Mouse (Mus musculus): Measurements from ENCODE around the gene Cacng4.

Gene Cacng4

DNA sequence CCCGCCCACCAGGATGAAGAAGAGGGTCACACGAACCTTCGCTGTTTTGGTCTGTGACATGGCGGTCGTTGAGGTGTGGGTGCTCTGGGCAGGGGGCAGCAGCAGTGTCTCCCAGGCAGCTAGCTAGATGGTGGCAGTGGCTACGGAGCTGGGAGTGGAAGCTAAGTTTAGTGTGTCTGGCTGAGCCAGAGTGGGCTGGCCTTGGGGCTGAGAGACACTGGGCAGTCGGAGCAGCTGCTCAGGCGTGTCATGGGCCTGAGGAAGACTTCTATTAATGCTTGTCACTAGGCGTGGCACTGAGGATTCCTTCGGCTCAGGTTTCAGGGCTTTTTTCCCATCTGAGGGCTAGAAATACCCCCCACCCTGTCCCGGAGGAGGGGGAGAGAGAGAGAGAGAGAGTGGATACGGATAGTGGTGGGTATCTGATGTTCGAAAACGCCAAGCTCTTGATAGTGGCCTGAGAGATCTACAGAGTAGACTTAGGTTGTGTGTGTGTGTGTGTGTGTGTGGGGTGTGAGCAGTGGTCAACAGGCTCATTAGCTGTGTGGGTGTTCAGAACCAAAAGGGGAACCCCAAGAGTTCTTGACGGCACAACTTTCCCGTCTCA, 77.9 kb downstream of the Cacng4 start, which contains the start of gene Cacng1:
Gene Cacng1, minus strand, starts transcription at position 191 of the 607 bp plus-strand sequence.
- no peak for DNase-seq (ENCODE audit: low read depth)

DNA sequence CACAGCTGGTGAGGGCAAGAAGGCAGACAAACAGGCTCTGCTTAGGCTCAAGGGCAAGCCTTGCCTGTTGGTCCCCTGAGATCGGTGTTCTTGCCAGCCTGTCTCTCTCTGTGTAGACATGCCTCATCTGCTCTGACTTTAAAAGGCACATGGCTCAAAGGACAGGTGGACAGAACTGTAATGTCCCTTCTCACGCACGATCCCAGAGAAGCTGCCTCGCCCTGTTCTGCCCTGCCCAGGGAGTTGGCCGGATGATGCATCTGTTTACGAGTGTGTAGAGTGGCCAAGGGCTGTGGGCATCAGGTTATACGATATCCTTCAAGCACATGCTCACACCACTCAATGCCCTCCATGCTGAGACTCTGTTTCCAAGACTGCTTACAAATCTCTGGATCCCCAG, 80.0 kb downstream of the Cacng4 start:
- no peak for DNase-seq (ENCODE audit: low read depth)

- DNase-seq (ENCODE audit: low read depth) = no peak
These were observed 84.0 kb downstream of the Cacng4 start for GRCm38 (mm10) chr11:107710379-107710778.

DNA sequence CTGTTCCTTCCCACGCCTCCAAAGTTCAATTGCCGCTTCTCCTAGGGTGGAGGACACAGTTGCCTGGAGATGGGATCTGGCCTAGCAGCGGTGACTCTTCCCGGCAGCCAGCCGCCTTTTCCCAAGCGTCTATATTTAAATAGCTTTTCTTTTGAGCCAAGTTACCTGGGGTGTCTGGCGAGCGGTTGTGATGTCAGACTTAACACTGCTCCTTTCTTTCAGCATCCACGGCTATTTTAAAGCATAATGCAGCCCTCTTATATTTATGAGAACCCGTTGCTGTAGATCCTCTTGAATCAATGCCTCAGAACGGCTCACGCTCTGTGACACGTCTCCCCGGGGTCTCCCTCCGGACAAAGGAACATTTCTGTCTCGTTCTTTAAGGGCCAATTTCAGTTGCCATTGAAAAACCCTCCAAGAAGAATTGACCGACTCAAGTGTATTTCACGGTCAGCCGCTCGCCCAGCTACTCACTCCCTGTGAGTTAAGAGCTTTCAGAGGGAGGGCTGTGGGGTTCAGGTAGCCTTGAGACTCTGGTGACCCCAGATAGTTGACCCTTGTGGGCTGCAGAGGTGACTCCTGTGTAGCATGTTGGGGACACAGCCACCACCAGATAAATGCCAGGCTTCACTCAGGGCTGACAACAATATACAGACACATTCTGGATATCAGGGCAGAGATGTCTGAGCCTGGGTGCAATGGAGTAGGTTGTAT, 86.3 kb downstream of the Cacng4 start:
- DNase-seq (ENCODE audit: low read depth) = no peak

DNA sequence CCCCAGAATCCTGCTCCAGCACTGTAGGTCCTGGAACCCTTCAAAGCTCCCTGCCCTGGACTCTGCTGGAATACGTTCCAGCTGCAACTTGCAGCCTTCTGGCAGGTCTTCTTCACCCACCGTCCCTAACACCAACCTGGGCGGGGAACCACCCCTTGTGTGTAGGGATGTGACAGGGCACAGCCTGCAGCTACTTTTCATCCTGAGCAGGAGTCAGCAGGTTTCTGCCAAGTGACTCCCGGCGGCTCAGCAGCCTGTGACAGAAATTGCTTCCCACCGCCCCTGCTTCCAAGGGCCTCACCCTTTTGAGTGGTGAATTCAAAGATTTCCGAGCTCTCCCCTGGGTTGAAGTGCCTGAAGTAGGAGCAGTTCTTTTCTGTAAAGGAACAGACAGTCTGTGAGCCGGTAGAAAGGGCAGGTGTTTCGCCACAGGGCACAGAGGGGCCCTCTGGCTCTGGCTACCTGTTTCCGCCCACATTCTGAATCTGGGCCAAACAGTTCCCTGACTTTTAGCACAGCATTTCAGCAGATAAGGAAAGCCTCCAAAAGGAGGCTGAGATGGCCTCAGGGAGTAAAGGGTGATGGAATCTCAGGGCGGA, 88.8 kb downstream of the Cacng4 start:
- DNase-seq (ENCODE audit: low read depth) = no peak

DNA sequence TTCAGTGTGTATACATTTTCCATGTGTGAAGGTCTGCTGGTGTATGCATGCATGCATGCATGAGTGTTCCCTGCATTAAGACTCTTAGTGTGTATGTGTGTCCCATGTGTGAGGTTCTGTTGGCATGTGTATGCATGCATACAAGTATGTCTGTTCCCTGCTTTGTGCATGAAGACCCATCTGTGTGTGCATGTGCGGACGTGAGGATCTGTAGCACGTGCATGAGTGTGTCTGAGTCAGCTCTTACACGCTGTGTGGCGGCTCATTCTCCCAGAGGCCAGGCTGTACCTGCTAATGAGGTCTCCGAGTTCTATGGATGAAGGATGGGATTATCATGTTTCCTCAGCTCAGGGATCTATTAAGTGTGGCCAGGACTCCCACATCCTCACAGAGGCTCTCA, 89.3 kb downstream of the Cacng4 start:
- DNase-seq (ENCODE audit: low read depth) = no peak

GRCm38 (mm10) chr11:107703272-107704134, 90.9 kb downstream of the Cacng4 start:
- no peak for DNase-seq (ENCODE audit: low read depth)

DNA sequence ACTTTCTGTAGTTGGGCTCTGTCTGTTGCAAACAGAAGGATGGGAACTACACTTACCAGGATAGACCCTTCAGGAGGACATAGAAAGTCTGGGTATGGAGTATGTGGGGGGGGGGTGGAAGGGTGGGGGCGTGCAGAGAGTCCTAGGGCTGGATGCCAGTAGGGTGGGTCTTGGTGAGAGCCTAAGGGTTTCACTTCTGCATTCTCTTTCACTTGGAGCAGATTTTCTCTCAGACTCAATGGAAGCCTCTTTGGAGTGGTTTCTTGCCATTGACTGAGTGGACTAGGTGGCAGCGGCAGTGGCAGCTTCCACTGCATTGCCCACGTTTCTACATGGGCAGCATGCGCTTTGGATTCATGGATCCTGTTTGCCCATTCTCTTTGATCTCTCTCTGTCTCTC, 94.4 kb downstream of the Cacng4 start:
- no peak for DNase-seq (ENCODE audit: low read depth)

DNA sequence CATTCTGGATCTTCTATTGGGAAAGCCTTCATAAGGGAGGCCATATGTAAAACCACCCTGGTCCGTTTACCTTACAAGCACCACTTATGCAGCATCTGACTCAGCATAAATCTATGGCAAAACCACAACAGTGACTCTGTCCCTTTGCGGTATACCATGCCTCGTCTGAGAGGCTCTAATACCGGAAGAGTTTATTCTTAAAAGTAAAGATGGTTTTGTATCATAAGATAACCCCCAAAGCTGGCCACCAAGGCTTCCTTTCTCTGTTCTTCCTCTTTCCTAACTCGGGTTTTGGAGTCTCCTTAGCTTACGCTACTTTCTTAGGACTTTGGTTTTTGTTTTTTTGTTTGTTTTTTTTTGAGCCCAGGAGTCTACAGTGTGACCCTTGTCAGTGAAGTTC, 101.0 kb downstream of the Cacng4 start:
- peak; percentile 58 for DNase-seq (ENCODE audit: low read depth)

- DNase-seq (ENCODE audit: low read depth) = no peak
These were observed 102.8 kb downstream of the Cacng4 start for GRCm38 (mm10) chr11:107691569-107691968.

DNA sequence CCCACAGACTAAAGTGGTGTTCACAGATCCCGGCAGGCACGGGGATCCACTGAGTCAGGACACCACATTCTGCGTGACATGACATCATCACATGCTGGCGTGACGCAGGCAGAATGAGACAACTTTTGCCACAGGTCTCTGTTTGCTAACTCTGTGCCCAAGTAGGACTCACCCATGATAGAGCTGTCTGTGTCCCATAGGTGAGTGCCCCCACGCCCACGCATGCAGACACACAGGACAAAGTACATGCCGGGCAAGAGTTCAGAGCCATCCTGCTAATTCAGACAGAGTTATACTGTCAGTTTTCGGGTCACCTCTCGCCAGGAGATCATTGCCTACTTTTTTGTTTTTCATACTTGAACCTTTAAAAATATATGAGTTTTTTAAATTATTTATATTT, 105.9 kb downstream of the Cacng4 start:
- no peak for DNase-seq (ENCODE audit: low read depth)

DNA sequence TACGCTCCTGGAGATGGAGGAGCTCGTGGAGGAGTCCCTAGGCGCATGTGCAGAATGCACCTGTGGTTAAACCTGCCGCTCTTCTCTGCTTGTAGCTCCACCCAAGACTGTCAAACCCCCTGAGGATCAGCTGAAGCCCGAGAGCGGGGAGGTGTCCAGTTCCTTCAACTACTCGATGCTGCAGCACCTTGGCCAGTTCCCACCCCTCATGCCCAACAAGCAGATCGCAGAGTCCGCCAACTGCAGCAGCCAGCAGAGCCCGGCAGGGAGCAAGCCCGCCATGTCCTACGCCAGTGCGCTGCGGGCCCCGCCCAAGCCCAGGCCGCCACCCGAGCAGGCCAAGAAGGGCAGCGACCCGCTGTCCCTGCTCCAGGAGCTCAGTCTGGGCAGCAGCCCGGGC, 108.1 kb downstream of the Cacng4 start:
- DNase-seq (ENCODE audit: low read depth) = no peak

DNA sequence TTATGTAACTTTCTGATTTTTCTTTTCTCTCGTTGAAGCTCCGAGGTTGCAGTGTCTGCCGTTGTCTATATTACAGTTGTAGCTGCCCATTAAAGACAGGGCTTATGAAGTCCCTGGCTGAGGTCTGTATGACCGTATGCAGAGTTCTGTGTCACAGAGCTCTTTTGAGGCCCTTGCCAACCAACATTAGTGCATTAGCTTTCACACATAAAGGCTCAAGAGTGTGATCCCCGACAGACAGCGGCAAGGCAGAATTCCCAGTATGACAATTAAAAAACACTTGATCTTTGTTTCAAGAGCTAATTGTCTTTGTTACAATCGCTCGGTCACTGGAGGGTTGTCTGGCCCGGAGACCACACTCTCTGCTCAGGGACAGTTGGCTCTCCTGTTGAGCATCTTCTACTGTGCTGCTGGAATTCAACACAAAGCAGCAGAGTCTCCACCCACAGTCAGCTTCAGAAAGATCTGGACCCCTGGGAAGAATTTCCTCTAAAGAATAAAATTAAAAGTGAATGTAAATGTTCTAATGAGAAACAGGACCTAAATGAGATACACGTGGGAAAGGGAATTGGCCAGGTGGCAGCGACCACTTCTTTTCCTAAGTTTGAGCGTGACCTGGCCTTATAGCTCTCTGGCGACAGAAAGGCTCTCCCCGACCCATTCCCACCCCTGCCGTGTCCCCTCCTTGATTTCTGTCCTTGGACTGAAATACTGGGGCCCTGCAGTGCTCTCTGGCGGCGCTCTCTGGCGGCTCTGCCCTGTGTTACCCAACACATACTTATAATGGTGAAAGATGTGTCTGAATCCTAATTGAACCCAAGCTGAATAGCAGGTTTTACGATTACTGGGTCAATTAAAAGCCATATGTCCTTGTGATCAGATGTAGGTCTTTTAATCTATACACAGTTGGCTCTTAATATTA, 110.6 kb downstream of the Cacng4 start:
- no peak for DNase-seq (ENCODE audit: low read depth)

DNA sequence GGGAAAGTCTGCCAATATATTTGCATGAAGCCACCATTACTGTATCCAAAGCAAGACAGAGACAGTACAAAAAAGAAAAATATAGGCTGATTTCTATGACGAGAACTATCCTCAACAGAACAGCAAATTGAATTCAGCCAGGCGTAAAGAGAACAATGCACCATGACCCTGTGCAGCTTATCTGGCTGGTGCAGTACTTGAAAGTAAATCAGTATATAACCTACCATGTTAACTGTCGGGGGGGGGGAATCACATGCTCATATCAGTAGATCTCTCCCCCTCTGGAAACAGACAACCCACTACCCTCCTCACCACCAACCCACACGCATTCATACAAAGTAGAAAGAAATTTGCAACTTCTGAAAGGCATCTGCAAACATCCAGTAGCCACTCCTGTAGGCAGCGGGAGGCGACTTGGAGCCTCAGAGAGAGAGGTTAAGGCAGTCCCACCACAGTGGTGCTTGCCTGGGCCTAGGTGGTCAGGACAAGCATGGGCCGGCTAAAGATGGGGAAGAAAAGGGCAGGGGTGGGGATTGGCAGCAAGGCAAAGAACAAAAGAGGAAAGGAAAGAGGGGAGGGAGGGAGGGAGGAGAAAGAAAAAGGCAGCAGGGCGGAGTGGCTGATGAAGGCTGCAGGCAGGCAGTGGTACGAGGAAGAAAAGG, 111.5 kb downstream of the Cacng4 start:
- no peak for DNase-seq (ENCODE audit: low read depth)
